Mouse (Mus musculus) testis, postnatal 14 days (tissue): ENCODE results near the gene Pde2a.

Experiments used
- DNase-seq: peaks from one replicate; pipeline ENCODE4 v3.0.0; 2021; ENCODE audit warnings: low spot score

Pde2a gene

GRCm38 (mm10) chr7:101472598-101473558 lies 51.4 kb downstream of the Pde2a start:
- DNase-seq: no peak

- DNase-seq: no peak
These were observed 52.9 kb downstream of the Pde2a start for GRCm38 (mm10) chr7:101474399-101474811.

- DNase-seq: no peak
These were observed 54.5 kb downstream of the Pde2a start for GRCm38 (mm10) chr7:101476028-101476427.

- DNase-seq: no peak
These were observed 55.0 kb downstream of the Pde2a start for GRCm38 (mm10) chr7:101476493-101476892.

GRCm38 (mm10) chr7:101477200-101477599 lies 55.7 kb downstream of the Pde2a start:
- no peak for DNase-seq

GRCm38 (mm10) chr7:101478099-101478498 lies 56.6 kb downstream of the Pde2a start:
- no peak for DNase-seq

GRCm38 (mm10) chr7:101479841-101480240 lies 58.4 kb downstream of the Pde2a start:
- no peak for DNase-seq

- DNase-seq: no peak
These were observed 59.2 kb downstream of the Pde2a start for GRCm38 (mm10) chr7:101480671-101481070.

- DNase-seq: no peak
These were observed 60.5 kb downstream of the Pde2a start for GRCm38 (mm10) chr7:101481872-101482498.

GRCm38 (mm10) chr7:101482499-101483081 lies 61.1 kb downstream of the Pde2a start:
- DNase-seq: no peak

- DNase-seq: no peak
These were observed 62.1 kb downstream of the Pde2a start for GRCm38 (mm10) chr7:101483498-101484115.

GRCm38 (mm10) chr7:101487102-101487501 lies 65.6 kb downstream of the Pde2a start:
- DNase-seq: no peak

- DNase-seq: no peak
These were observed 69.5 kb downstream of the Pde2a start for GRCm38 (mm10) chr7:101490952-101491351.

GRCm38 (mm10) chr7:101498385-101498784 lies 76.9 kb downstream of the Pde2a start:
- no peak for DNase-seq

- no peak for DNase-seq
These were observed 77.8 kb downstream of the Pde2a start for GRCm38 (mm10) chr7:101499251-101499650.

- DNase-seq: no peak
These were observed 78.2 kb downstream of the Pde2a start for GRCm38 (mm10) chr7:101499701-101500100.

- DNase-seq: peak; percentile 36
These were observed 79.7 kb downstream of the Pde2a start for GRCm38 (mm10) chr7:101501236-101501635.

- DNase-seq: no peak
These were observed 80.2 kb downstream of the Pde2a start for GRCm38 (mm10) chr7:101501675-101502074.

- DNase-seq: no peak
These were observed 81.9 kb downstream of the Pde2a start for GRCm38 (mm10) chr7:101503351-101503750.

- no peak for DNase-seq
These were observed 82.3 kb downstream of the Pde2a start for GRCm38 (mm10) chr7:101503803-101504202.

GRCm38 (mm10) chr7:101504507-101504906 lies 83.0 kb downstream of the Pde2a start:
- DNase-seq: no peak

- DNase-seq: no peak
These were observed 87.7 kb downstream of the Pde2a start for GRCm38 (mm10) chr7:101509212-101509611.
